Mouse (Mus musculus): Measurements from ENCODE around the gene Tanc1.

The Tanc1 gene

DNA sequence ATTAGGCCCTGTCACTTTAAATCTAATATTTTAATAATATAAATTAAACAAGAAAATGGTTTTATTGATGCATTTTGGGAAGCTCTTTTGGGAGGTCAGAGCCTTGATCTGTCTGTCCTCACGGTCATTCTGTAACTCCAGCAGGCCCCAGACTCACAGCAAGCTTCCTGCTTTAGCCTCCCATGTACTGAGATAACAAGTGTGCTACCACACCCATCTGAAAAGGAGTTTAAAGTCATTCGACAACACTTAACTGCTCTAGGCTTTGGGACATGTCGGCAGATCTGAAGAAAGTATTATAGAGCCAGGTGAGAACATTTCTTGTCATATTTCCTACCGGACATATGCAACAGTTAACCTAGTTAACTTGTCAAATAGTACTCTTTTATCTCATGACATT is 69.3 kb downstream of the Tanc1 start:
- no peak for DNase-seq (ENCODE audit: low spot score)

DNA sequence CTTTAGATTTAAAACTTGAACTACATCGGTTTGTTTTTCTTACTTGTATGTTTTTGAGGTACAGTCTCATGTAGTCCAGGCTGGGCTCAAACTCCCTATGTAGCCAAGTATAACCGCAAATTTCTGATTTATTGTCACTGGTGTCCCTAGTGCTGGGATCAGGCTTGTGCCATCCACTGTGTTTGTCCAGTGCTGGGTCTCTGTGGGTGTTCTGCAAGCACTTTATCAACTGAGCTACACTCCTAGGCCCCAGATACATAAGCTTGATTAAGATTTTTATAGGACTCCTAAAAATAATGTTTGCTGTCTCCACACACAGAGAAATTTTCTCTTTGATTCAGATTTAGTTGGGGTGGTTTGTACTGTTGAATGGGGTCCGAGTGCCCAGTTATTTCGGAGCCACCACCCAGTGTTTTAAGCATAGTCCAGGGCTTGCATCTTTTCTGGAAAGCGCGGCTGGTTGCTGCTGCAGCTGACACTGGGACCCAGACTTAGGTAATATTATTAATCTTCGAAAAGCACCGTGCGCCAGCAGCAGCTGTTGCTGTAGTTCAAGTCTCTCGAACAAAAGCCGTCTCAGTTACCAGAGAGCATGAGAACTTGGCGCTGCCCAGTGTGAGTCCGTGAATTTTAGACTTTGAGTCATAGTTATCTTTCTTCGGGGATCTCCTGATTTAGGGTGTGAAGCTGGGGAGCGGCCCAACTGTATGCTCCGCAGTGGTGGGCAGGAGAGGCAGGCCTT is 73.2 kb downstream of the Tanc1 start:
- no peak for DNase-seq (ENCODE audit: low spot score)

DNA sequence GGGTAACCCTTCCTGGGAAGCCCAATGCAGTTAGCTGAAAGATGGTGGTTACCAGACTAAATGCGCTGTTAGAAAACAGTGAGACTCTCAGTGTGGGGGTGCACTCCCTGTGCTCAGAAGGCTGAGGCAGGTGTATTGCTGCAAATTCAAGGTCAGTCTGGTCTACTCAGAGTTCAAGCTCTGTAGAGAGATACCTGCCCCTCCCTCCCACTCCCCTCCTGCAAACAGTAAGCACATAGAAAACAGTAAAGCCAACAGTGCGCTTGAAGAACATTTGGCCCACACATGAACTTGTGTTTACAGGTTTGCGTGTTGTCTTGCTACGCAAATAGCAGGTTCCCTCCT is 73.7 kb downstream of the Tanc1 start:
- DNase-seq (ENCODE audit: low spot score): no peak

DNA sequence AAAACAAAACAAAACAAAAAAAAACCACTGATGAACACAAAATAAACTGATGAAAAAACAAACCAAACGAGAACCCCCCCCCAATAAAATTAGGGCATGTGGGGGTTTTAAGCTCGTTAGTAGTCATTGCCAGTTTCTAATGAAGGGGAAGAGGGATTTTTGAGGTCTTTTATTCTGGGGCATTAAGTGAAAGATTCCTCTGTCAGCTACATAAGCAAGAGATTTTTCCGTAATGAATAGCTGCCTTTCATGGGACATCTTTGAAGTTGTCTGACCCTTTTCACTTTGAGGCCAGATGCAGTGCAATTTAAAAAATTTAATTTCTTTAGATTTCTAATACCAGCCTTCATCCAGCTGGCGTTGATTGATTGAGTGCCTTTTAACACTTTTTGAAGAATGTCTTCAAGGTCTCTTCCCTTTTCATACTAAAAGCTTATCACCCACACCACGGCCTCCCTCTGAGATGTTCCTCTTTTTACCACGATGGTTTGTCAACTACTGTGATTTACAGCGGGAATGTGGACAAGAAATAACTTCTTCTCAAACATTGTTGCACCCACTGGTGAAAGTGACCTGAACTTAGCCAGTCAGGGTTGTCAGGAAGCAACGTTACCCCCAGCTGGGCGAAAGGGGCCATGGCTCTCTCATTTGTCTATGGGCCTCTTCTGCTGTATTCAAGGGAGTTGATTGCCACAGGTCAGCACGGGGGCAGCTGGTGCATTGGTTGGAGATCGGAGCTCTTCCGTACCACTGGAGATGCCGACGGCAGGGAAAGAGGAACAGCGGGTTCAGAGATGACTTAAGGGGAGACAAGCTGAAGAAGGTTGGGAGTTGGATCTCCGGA is 76.6 kb downstream of the Tanc1 start:
- DNase-seq (ENCODE audit: low spot score): peak; percentile 63

DNA sequence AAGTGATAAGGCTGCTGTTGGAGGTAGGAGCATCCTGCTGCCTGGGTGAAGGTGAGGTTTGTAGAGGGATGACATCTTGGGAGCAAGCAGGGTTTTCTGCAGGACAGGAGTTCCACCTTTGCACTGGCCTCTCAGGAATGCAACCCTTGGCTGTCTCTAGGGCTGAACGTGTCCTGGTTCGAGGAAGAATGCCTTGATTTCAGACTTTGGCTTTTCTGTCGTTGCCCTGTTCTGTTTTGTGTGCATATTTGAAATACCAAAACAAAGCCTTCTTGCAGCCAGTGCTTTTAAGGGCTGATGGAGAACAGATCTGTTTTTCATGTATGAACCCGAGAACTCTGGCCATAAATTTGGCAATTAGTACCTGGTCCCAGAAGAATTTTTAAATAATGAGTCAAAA is 79.3 kb downstream of the Tanc1 start:
- DNase-seq (ENCODE audit: low spot score): no peak

DNA sequence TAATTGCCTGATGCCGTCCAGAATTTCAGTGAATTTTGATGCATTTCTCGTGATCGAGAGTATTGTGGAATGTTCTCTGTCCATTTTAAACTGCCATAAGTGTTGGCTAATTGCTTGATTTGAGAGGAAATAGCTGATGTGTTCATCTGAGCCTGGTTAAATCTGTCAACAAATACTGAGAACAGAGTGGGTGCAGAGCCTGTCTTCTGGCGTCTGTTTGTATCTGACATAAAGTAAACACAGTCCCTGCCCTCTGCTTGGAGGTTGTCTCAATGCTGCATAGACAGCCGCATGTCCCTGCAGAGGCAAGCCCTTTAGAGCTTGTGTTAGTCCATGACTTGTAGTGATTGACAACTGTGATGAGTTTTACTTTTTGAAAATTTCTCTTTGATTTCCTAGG is 81.6 kb downstream of the Tanc1 start:
- no peak for DNase-seq (ENCODE audit: low spot score)

DNA sequence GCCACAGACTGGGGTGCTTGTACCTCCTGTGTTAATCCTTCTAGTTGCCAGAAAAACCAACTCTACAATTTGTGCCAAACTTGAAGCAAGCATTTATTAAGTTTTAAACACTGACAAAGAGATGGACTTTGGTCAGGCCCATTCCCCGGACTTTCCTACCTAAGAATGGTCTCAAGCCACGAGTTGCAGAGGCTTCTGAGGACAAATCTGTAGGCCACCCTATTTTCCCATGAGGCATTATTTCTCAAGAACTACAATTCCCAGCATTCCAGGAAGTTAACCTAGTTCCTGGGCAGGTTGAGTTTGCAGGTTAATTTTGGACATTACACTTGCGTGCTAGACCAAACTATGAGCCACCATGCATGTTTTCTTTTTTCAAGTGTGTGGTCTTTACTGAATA is 85.3 kb downstream of the Tanc1 start:
- DNase-seq (ENCODE audit: low spot score): no peak

DNA sequence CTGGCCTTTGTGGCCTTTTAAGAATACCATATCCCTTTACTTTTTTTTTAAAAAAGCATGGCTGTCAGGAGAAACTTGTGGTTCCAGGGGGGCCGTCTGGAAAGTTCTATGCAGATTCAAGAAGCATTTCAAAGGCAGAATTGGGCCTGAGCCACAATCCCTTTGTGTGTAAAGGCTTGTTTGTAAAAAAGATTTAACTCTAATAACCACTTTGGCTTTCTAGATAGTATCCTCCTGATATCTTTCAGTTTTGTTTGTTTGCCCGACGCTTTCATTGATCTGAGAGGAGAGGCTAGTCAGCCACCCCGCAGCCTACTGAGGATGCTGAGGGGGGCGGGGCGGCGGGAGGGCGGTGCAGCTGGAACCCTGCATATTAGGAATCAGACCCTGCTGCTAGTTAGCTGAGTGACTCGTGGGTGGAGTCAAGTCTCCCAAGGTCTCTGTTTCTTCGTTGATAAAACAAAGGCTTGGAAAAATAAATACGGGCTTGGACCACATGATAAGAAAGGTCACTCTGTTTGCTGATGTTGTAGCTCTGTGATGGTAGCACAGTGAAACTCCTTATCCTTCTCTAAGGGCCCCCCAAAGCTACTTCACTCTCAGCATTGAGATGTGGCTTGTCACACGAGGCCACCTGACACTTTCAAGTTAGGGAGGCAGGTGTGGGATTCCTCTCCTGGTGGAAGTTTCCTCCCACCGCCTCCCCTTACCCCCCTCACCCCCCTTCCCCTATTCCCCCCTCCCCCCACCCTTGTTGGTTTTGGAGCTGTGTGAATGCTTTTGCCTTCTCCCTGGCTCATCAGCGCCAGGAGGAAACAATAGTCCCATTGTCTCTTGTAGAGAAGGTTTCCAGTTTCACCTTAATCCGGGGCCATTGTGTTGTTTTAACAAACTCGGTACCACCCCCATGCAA is 86.1 kb downstream of the Tanc1 start:
- DNase-seq (ENCODE audit: low spot score): peak; percentile 74

DNA sequence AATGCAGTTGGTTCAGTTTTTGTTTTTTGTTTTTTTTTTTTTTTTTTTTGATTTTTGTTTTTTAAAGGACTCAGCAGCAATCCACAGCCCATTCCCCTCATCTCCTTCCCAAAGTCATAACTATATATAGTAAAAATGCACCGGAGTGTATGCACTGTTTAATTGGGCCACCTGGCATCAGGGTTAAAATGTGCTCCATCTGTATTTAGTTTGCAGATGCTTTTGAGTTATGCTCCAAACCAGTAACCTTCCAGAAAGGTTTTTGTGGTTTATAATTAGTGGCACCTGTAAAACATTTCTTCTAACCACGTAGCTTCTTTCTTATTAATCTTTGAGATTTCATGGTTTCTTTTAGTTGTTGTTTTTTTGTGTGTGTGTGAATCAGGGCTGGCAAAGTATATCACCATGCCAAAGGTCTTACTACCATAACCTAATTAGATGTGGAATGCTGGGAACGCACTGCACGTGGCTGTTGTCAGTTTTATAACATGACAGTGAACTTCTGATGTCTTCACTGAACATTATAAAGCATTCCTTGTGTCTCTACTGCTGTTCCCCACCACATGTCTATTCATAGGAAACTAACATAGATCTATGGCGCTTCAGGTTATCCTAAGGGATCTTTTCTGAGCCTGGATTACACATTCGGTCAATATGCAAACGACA is 86.9 kb downstream of the Tanc1 start:
- DNase-seq (ENCODE audit: low spot score): no peak

DNA sequence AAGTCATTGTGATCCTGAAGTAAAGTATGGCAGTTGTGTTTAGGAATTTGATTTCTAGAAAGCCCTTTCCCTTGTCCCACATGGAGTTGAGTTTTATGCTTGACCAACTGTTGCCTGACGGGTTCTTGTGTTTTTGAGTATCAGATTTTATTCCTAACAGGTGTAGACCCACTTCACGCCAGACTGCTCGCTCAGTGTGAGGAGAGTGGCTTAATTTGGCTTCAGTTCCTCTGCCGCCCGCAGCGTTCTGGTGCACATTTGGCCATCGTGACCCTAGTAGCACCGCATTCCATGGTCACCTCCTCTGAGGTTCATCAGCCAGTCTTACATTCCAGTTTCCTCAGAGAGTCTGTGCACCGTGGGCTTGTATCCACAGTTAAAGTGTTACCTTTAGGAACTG is 88.1 kb downstream of the Tanc1 start:
- no peak for DNase-seq (ENCODE audit: low spot score)

DNA sequence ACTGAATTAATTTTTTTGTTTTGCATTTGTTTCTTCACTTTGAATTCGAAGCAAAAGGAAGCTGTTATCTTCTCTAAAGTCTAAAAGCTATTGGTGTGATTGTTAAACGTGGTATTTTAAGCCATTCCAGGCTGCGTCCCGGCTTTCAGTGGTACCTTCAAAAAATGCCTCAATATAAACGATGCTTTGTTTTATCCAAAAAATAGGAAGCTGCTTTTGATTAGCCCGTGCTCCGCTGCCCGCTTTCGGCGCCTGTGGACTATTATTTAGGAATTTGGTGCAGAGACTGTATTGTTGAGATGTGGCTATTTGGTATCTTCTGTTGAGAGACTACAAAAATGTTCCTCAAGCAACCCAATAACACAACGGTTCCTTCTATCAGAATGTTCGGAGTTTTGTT is 93.4 kb downstream of the Tanc1 start:
- no peak for DNase-seq (ENCODE audit: low spot score)

DNA sequence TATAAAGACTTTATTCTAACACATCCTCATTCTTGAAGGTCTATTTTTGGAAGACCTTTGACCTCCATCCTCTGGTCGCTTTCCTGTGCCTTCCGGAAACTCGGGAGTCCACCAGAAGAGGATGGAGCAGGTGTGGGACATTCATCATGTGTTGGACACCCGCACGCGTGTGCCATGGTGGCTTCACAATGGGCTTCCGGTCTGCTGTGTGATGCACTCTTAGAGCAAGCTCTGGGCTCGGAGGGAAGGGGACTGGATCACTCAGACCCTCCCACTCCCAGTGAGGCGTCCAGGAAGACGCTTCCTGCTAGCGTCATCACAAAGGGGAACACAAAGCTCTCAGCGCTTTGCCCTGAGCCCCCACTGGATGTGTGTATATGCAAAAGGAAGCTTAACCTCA is 95.0 kb downstream of the Tanc1 start:
- peak; percentile 18 for DNase-seq (ENCODE audit: low spot score)

DNA sequence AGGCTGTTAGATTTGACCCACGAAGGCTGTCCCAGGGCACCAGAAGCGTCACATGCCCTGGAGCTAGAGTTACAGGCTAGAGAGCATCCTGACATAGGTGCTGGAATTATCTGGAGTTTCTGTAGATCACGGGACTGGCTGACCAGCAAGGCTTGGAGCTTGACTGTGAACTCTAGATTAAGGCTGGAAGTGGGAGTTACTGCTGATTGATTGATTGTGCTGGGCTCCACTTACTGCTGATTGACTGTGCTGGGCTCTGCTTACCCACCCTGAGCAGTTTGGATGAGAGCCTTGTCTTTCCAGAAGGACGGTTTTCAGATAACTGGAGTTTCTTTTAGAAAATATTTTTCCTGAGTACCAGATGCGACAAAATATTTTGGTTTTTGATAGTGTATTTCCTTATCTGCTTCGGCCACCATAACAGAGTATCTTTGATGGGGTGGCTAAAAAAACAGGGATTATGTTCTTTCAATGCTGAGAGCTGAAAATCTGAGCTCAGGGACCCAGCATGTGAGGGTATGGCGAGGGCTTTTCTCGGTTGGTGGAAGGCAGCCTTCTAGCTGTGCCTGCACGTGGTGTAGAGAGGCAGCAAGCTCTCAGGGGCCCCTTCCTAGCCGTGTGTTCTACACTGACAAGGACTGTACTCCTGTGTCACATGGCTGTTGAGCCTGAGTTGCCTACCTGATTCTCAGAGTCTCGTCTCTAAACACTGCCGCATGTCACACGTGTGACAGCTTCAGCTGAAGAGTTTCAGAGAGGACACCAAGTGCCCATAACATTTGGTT is 96.3 kb downstream of the Tanc1 start:
- no peak for DNase-seq (ENCODE audit: low spot score)

DNA sequence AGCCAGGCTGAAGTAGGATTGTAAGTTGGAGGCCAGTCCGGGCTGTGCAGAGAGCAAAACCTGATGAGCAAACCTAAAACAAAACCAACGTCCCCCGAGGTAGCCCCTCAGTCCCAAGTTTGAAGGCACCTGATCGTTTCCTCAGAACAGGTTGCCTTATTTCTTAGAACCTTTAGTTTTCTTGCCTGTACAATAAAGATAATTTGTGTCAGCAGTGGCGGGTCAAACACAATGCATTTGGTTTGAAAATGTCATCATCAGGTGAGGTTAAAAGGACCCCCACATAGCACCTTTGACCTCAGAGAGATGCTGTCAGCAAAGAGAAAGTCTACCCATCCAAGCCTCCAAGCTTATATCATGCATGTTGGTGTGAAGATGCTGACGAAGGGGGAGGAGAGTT is 98.9 kb downstream of the Tanc1 start:
- DNase-seq (ENCODE audit: low spot score): no peak

DNA sequence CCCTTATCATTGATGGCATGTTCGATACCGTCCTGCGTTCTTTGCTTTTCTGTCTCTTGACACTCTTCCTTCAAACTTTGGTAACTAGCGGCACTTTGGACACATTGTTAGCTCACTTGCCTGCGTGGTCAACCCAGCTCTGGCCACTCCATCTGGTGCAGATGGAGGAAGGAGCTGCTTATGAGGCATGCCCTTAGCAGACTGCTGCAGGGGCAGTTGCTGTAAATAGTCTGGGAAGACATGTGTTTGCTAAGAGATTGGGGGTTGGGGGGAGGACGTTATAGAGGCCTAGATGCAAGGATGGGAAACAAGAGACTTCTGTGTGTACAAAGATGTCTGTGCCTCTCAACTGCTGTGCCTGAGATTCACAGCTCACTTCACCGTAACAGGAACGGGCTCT is 100.2 kb downstream of the Tanc1 start:
- no peak for DNase-seq (ENCODE audit: low spot score)

DNA sequence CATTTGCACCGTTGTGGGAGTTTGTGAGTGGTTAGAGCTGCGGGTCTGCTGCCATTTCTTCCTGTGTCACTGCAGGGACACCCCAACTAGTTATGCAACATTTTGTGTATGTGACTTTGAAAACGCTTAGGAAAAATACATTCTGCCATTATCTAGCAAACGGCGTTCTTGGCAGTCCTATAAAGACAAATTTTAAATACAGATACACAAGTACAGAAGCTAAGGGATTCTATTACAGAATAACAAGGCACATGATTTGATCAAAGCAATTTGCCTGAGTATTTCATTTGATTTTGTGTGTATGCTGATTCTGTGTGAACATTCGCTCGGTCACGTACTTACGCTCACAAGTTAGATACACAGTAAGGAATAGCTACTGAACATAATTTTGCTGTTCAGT is 100.6 kb downstream of the Tanc1 start:
- no peak for DNase-seq (ENCODE audit: low spot score)

DNA sequence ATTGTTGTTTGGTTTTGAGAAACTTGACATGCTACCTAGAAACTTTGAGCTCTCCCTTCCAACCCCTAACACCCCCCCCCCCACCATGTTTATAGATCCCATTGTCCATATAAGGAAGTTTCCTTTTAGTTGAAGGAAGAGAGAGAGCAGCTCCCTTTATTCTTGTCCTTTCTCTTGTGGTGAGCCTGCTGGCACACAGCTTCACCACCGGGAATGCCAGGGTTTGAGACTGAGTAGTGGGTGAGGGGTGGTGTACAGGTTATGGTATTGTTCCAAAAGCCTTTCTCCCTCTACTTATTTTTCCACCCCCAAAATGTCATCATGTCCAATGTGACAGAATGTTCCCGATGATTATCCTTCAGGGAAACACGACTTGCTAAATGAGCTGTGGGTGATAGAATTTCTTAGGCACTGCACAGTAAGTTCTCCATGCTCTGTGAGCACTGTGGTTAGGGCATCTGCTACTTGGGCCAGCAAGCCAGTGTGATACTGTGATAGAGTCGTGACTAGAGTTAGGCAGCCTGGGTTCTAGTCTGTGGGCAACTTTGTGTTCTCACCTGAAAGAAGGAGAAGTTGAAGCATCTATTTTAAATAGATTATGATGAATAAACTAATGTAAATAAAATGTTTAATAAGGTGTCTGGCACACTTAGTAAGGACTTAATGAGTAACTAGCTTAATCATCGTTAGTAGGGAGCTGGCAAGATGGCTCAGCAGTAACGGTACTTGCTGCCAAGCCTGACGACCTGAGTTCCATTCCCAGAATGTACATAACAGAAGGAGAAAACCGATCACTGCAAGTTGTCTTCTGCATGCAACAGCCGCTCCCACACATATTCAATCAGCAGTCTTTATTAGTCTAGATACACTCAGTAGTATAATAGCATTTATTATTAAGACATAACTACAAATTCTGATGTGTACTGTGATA is 102.0 kb downstream of the Tanc1 start:
- no peak for DNase-seq (ENCODE audit: low spot score)

DNA sequence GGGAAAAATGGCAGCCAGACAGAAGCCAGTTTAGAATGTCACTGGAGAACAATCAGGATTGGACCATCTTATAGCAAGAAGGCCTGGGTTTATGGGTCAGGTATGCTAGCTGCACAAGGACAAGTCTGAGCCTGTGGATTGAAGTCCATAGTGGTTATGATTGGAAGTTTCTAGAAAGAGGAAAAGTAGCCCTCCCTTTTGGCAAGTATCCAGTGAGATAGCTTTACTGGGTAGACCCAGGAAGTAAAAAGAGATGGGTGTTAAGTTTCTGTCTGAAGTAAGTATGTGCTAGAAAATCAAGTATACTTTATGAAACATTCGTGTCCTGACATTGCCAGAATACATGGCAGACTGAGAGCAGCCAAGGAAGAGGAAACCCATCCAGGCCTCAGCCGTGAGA is 103.2 kb downstream of the Tanc1 start:
- no peak for DNase-seq (ENCODE audit: low spot score)

DNA sequence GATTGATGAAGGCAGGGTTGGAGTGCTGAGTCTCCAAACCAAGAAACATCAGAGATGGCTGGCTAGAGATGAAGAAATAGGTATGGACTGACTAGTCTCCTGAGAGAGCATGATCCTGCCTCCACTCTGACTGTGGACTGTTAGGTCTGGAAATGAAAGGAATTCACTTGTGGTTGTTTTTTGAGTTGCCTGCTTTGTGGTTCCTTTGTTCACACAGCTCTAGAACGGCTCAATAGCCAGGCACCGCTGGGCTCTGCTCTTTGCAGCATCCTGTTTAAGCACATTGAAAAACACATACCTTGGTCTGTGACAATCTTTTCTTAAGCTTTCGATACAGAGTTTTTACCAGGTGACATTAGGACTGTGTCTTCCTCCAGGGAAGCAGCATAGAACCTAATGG is 104.6 kb downstream of the Tanc1 start:
- DNase-seq (ENCODE audit: low spot score): no peak

DNA sequence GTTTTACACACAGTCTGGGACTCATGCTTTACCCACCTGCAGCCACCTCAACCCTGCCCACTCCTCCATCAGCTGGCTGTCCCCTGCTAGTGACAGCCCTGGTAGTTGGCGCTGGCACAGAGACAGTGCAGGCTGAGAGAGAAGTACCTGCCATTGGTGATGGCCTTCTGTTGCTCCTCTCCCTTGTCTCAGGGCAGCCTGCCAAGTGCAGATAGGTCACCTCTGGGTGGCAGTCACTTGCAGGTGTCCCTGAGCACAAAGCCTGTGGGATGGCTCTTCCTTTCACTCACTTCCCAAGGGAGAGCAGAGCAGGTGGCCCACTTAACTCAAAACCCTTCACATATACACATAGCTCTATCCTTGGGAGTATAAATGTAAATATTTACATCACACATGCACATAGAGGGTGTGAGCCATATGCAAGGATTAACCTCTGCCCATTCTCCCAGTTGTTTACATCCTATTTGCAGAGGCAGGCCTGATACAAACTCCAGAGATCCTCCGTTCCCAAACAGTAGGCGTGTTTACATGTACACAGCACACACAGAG is 106.0 kb downstream of the Tanc1 start:
- DNase-seq (ENCODE audit: low spot score): no peak
